Mouse (Mus musculus) liver, adult 2 months (tissue): ENCODE measurements at regions not wholly inside any gene's neighbourhood (a gene's known extent, or its start where the extent isn't known, plus 50 kb on each side); places are given as distances from the start of the nearest gene placed in this dataset.

ENCODE experiments used
- CTCF ChIP-seq: fragments of 200-500 bp; IDR thresholded peaks from 2 replicates; pipeline ENCODE4 v1.5.1; 2011; ENCODE audit warnings: low read depth, low read length, control low read depth
- POLR2A ChIP-seq: fragments of 200-500 bp; IDR thresholded peaks from 2 replicates; pipeline ENCODE4 v1.6.1; 2011; ENCODE audit warnings: low read length, control low read depth; ENCODE audit not compliant: insufficient read depth; ENCODE audit errors: extremely low read depth

DNA sequence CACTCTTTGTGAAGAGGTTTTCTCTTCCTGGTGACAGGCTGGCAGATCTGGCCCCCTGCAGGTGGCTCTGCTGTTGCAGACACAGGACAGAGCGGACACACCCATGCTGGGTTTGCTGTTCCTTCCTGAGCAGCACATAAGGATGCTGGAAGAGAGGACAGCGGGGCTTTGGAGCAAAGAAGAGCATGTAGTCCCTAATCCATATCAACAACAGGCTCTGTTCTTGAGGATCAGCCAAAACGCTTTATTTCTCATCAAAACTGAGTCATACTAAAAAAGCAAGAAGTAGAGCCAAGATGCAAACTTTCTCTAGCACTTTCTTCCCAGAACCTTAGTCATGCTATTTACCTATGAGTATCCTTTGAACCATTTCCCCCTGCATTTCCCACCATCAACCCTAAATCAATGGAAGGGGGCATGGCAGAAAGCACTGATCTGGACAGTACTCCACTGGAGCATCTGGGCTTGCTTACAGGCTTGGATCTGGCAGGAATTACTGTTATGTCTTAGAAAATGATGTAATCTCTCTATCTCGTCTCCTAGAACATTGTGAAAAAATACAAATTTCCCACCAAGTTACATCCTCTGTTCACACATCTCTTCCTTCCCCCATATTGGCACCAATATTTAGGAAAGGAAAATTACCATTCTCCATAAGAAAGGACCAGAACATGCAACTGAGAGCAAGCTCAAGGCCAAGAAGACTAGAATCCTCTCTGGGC lies 2294.7 kb upstream of the Lrrc6 start:
- TF ChIP-seq CTCF (no peak), POLR2A (no peak)
